Mouse (Mus musculus) embryonic fibroblast, embryonic 13.5 days (primary cell): ENCODE data around the gene Camta1.

Source experiments
- CTCF ChIP-seq: IDR thresholded peaks from 2 replicates; pipeline ENCODE4 v1.5.1; 2011; ENCODE audit warnings: mild to moderate bottlenecking, control low read depth, low read length, moderate library complexity, borderline replicate concordance; ENCODE audit not compliant: insufficient read depth
- POLR2A ChIP-seq: IDR thresholded peaks from 2 replicates; pipeline ENCODE4 v1.6.1; 2011; ENCODE audit warnings: low read depth, mild to moderate bottlenecking, control low read depth, low read length, moderate library complexity

GRCm38 (mm10) chr4:151155587-151155986 lies 706.1 kb downstream of the Camta1 start:
- TF ChIP-seq CTCF: no peak
- TF ChIP-seq POLR2A: no peak
